Mouse (Mus musculus) neural tube, embryonic 13.5 days (tissue): ENCODE data around the gene A430005L14Rik. TPM values are rescaled to one million over a fixed set of nuclear protein-coding genes. Genes with fewer than 3 reads are reported as not detected.
A peak's percentile ranks its signal among the peaks of the same experiment; 100 is the strongest.

ENCODE experiments used
- ATAC-seq: fragments of 200-750 bp; cut with Nextera tagmentation; 2 replicates; pipeline ENCODE4 v1.8.0; 2017; ENCODE audit warnings: low read depth, mild to moderate bottlenecking, moderate TSS enrichment, moderate library complexity
- H3K27ac ChIP-seq: fragments of 300-500 bp; sonication (generic); replicated peaks from 2 replicates; pipeline ENCODE4 v1.5.1; 2015; ENCODE audit warnings: moderate library complexity, mild to moderate bottlenecking, inconsistent platforms
- H3K27me3 ChIP-seq: fragments of 300-500 bp; sonication (generic); 2 replicates; pipeline ENCODE4 v1.6.1; 2015; ENCODE audit warnings: mild to moderate bottlenecking, inconsistent platforms
- H3K36me3 ChIP-seq: fragments of 300-500 bp; sonication (generic); 2 replicates; pipeline ENCODE4 v1.6.1; 2015; ENCODE audit warnings: mild to moderate bottlenecking, inconsistent platforms
- H3K4me1 ChIP-seq: fragments of 300-500 bp; sonication (generic); replicated peaks from 2 replicates; pipeline ENCODE4 v1.6.1; 2015; ENCODE audit warnings: inconsistent platforms
- H3K4me2 ChIP-seq: fragments of 300-500 bp; sonication (generic); 2 replicates; pipeline ENCODE4 v1.6.1; 2015; ENCODE audit warnings: inconsistent platforms, mild to moderate bottlenecking, moderate library complexity
- H3K4me3 ChIP-seq: fragments of 300-500 bp; sonication (generic); 2 replicates; pipeline ENCODE4 v1.5.1; 2015; ENCODE audit warnings: mild to moderate bottlenecking, inconsistent platforms
- H3K9ac ChIP-seq: fragments of 300-500 bp; sonication (generic); 2 replicates; pipeline ENCODE4 v1.6.1; 2015; ENCODE audit warnings: moderate library complexity, mild to moderate bottlenecking, inconsistent platforms
- H3K9me3 ChIP-seq: fragments of 300-500 bp; sonication (generic); 2 replicates; pipeline ENCODE4 v1.6.1; 2016; ENCODE audit warnings: inconsistent platforms
- WGBS: fragments of 180-500 bp; shearing (Covaris S2); methylation state at CpG from one replicate; pipeline ENCODE4 v1.1.7; 2015; 5-methylcytosine and 5-hydroxymethylcytosine counted together
- polyA plus RNA-seq: library from polyadenylated mRNA; unstranded; fragments of >200 nt; fragmentation: Nextera tagmentation; extraction: Ambion mirVana; gene quantifications from 2 replicates; pipeline ENCODE4 v1.2.1, GENCODE M21; 2015

Gene A430005L14Rik
- polyA plus RNA-seq, 1 experiment from 2014 or later, result 60.9 TPM

DNA sequence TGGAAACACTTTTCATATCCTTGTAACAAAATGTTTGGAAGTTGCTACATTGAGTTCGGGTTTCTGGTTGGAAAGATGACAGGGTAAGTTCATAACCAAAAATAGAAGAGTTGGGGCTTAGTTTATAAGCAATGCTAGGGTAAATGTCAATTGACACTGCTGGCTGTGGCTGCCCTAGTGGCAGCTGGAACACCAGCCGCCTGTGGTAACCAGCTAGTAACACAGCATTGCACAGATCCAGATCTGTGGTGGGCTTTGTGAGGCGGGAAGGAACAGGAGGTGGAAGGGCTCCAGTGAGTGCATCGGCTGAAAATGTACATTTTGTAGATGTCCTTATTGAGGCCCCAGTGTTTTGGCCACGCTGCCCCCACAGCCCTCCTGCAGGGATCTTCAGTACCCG is 18.7 kb downstream of the A430005L14Rik start:
- H3K27ac ChIP-seq, result no peak overlapping the region
- H3K9me3 ChIP-seq, result no peaks in the 10 kb centered on the region
- H3K4me2 ChIP-seq, result peak overlapping the region; percentile 97
- peaks cover 45% of the 10 kb centered on the region for H3K4me1 ChIP-seq
- WGBS, result 41% methylated on average over 6 of the region's 6 CpGs
- H3K27me3 ChIP-seq, result no peaks in the 10 kb centered on the region
- peak overlapping the region; percentile 95 for H3K4me3 ChIP-seq
- H3K36me3 ChIP-seq, result peaks cover 35% of the 10 kb centered on the region
- ATAC-seq, result no peak
- peak overlapping the region; percentile 93 for H3K9ac ChIP-seq

DNA sequence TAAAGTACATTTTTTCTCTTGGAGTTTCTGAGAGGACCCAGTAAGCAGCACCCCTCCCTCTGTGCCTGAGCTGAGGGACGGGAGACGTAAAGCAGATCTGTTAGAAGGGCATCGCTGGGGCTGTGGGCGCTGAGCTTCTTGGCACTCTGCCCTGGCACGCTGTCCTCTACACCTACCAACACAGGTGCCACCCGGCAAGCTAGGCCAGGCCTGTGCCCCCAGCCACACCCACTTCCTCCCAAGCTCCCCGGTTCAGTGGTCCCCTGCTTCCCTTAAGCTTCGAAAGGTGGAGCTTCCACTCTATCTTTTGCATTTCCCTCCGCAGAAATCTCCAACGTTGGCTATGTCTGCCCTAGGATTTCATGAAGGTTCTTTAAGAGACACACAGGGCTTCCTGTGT is 22.2 kb downstream of the A430005L14Rik start:
- no peak for ATAC-seq
- WGBS, result 94% methylated on average over 10 of the region's 10 CpGs
- H3K36me3 ChIP-seq, result peaks cover 59% of the 10 kb centered on the region

DNA sequence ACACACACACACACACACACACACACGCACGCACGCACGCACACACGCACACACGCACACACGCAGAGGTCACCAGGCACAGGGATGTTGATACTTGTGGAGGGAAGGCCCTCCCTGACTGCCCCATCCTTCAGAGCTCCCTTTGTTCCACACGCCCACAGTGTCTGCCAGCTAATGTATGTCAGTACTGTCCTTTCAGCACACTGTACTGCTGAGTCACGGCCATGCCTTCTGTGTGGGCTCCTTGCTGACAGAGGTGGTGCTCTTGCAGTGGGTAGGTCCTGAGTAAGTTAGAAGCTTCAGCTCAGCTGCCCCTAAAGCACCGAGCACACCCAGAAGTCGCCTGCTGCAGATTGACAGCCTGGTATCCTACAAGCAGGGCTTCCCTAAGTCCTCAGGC is 23.4 kb downstream of the A430005L14Rik start:
- ATAC-seq, result no peak
- Histone ChIP-seq H3K9ac (no peak overlapping the region), H3K9me3 (no peaks in the 10 kb centered on the region), H3K4me3 (no peak overlapping the region), H3K4me1 (peaks cover 23% of the 10 kb centered on the region), H3K27me3 (no peaks in the 10 kb centered on the region), H3K27ac (no peak overlapping the region), H3K36me3 (peaks cover 71% of the 10 kb centered on the region), H3K4me2 (no peak overlapping the region)
- 93% methylated on average over 11 of the region's 11 CpGs for WGBS

More for the DNA sequence above, 22.2 kb downstream of the A430005L14Rik start:
- Histone ChIP-seq H3K9ac (no peak overlapping the region), H3K27me3 (no peaks in the 10 kb centered on the region), H3K4me3 (no peak overlapping the region), H3K27ac (no peak overlapping the region), H3K4me1 (peaks cover 27% of the 10 kb centered on the region), H3K9me3 (no peaks in the 10 kb centered on the region), H3K4me2 (no peak overlapping the region)

DNA sequence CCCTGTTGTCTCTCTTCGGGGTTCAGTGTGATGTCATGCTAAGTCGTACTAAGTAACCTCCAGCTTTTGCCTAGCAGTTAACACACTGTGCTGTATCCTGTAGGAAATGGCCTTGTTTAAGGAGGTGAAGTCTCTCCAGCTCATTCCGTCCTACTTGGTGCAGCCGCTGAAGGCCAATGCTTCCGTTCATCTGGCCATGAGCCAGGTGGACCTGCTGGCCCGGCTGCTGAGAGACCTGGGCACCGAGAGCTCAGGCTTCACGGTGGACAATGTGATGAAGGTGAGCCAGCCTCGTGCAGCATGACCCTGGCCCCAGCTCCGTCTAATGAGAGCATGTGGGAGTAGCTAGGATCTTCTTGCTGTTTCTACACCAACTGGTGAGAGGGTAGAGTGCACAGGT is 35.7 kb downstream of the A430005L14Rik start:
- Histone ChIP-seq H3K27ac (no peak overlapping the region), H3K4me2 (no peak overlapping the region), H3K36me3 (peaks cover 97% of the 10 kb centered on the region), H3K27me3 (no peaks in the 10 kb centered on the region), H3K9ac (no peak overlapping the region), H3K4me1 (no peaks in the 10 kb centered on the region), H3K4me3 (no peak overlapping the region), H3K9me3 (no peaks in the 10 kb centered on the region)
- 92% methylated on average over 10 of the region's 10 CpGs for WGBS
- ATAC-seq, result no peak

DNA sequence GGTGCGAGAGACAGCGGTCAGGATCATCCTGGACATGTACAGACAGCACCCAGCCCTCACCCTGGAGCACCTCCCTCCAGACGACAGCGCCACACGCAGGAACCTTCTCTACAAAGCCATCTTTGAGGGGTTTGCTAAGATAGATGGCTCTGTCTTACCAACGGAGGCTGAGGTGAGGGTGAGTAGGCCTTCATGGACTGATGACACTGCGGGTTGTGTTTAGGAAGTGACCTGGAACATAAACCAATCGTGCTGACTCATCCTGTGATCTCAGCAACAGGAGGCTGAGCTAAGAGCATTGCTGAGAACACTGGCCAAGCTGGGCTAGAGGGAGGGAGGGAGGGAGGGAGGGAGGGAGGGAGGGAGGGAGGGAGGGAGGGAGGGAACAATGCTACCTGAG is 36.5 kb downstream of the A430005L14Rik start:
- Histone ChIP-seq H3K4me3 (no peak overlapping the region), H3K4me1 (no peaks in the 10 kb centered on the region), H3K27ac (no peak overlapping the region), H3K4me2 (no peak overlapping the region), H3K36me3 (peaks cover 97% of the 10 kb centered on the region), H3K9me3 (no peaks in the 10 kb centered on the region), H3K27me3 (no peaks in the 10 kb centered on the region), H3K9ac (no peak overlapping the region)
- WGBS, result 93% methylated on average over 8 of the region's 8 CpGs
- ATAC-seq, result no peak

DNA sequence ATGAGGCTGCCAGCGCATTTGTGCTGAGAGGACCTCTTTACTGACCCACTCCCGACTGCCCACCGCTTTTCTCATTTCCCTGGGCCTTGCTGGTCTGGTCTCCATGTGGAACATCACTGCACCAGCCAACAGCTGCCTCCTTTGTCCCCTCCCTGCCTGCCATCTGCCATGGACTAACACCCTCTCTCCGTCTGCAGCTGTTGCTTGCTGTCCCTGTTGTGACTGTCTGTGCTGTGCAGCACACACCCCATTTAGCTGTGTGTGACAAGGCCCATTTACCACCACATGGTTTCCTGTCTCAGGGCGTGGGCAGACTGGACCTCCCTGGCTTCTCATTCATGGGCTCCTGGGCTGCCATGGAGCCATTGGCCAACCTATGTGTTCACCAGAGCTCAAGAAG is 48.5 kb downstream of the A430005L14Rik start:
- H3K4me3 ChIP-seq, result no peak overlapping the region
- 91% methylated on average over 5 of the region's 5 CpGs for WGBS

DNA sequence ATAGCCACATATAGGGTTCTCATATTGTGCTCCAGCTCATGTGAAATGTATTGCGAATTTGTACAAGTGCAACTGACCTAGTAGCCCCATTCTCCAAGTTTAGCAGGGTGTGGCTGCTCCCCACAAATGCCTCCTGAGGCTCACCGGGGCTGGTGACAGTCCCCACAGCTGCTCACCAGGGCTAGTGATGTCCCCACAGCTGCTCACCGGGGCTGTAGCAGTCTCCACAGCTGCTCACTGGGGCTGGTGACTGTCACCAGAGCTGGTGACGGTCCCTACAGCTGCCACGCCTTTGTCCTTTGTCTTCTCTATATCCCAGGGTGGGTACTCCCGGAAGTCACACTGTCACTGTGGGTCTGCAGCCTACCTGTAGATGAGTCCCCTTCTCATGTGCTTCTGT is 49.2 kb downstream of the A430005L14Rik start:
- peaks cover 60% of the 10 kb centered on the region for H3K36me3 ChIP-seq
- WGBS, result 90% methylated on average over 6 of the region's 6 CpGs

More for the DNA sequence above, 48.5 kb downstream of the A430005L14Rik start:
- Histone ChIP-seq H3K9ac (no peak overlapping the region), H3K27ac (no peak overlapping the region), H3K9me3 (no peaks in the 10 kb centered on the region), H3K4me2 (no peak overlapping the region), H3K4me1 (no peaks in the 10 kb centered on the region), H3K36me3 (peaks cover 60% of the 10 kb centered on the region), H3K27me3 (no peaks in the 10 kb centered on the region)
- ATAC-seq, result no peak

DNA sequence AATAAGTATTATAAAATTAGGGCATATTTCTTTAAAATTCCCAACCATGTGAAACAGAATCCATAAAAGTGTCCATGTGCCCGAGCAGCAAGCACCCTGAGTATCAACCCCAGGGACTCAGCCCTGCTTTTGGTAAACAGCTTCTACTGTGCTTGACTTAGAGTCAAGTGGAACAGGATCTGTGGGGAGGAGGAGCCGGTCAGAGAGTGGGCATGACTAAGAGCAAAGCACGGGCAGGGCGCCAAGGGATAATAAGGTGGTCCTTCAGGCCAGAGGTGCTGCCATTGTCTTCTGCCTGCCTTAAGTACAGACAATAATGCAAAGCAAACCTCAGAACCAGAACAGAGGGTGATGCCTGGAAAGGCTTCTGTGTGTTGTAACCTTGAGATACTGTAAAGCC is 50.7 kb downstream of the A430005L14Rik start:
- no peak overlapping the region for H3K27ac ChIP-seq
- H3K4me1 ChIP-seq, result peaks cover 12% of the 10 kb centered on the region
- no peaks in the 10 kb centered on the region for H3K27me3 ChIP-seq
- no peak overlapping the region for H3K4me2 ChIP-seq
- peaks cover 49% of the 10 kb centered on the region for H3K36me3 ChIP-seq
- H3K4me3 ChIP-seq, result no peak overlapping the region
- no peak overlapping the region for H3K9ac ChIP-seq
- H3K9me3 ChIP-seq, result no peaks in the 10 kb centered on the region
- WGBS, result 85% methylated on average over 4 of the region's 4 CpGs
- ATAC-seq, result no peak

More for the DNA sequence above, 49.2 kb downstream of the A430005L14Rik start:
- Histone ChIP-seq H3K4me3 (no peak overlapping the region), H3K27me3 (no peaks in the 10 kb centered on the region), H3K9ac (no peak overlapping the region), H3K4me2 (no peak overlapping the region), H3K4me1 (peaks cover 6% of the 10 kb centered on the region), H3K9me3 (no peaks in the 10 kb centered on the region), H3K27ac (no peak overlapping the region)
- no peak for ATAC-seq

DNA sequence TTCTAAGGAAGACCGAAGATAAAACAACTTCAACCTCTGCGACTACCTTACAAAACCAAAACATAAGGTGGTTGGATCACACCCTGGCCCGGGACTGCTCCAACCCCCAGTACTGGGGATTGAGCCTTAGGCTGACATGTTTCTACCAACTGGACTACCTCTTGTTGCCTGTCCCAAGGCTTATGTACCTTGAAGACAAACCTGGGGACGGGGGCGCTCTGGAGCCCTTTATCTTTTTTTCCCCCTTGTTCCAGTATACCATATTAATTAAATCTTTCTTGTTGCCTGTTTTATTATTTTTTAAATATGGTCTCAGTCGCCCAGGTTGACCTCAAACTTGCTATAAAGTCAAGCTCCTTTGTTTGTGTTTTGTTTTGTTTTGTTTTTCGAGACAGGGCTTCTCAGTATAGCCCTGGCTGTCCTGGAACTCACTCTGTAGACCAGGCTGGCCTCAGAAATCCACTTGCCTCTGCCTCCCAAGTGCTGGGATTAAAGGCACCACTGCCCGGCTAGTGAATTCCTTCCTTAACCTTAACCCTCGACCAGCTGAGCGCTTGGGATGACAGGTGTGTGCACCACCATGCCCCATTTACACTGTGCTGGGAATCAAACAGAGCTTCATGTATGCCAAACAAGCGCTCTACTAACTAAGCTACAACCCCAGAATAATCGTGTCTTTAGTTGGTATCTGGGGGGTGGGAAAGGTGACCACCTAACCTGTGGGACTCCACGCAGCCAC is 54.0 kb downstream of the A430005L14Rik start:
- peak overlapping the region; percentile 65; the same call in 1 of the 2 replicates for H3K27ac ChIP-seq
- peak overlapping the region; percentile 100 for H3K4me2 ChIP-seq
- ATAC-seq, result peak; percentile 48; the same call in 1 of the 2 replicates
- peaks cover 35% of the 10 kb centered on the region for H3K4me1 ChIP-seq
- H3K27me3 ChIP-seq, result no peaks in the 10 kb centered on the region
- peaks cover 36% of the 10 kb centered on the region for H3K36me3 ChIP-seq
- peak overlapping the region; percentile 97 for H3K9ac ChIP-seq
- H3K4me3 ChIP-seq, result peak overlapping the region; percentile 100
- no peaks in the 10 kb centered on the region for H3K9me3 ChIP-seq
- 29% methylated on average over 13 of the region's 13 CpGs for WGBS

Other genes starting within 250 kb of the A430005L14Rik start
- gene Dffb, start 17.9 kb downstream of the A430005L14Rik start, polyA plus RNA-seq, result 10.9 and 12.8 TPM in 2 replicates
- 16.4 and 19.8 TPM in 2 replicates for gene Cep104, start 18.0 kb downstream of the A430005L14Rik start, polyA plus RNA-seq
- 24.0 and 25.2 TPM in 2 replicates for gene Lrrc47, start 54.5 kb downstream of the A430005L14Rik start, polyA plus RNA-seq
- 7.8 and 9.3 TPM in 2 replicates for gene Smim1, start 69.0 kb downstream of the A430005L14Rik start, polyA plus RNA-seq
- not detected in 2 replicates for gene Ccdc27, start 85.4 kb downstream of the A430005L14Rik start, polyA plus RNA-seq
- 0.12 TPM in 1 of 2 replicates, not detected in the other for gene Trp73, start 183.0 kb downstream of the A430005L14Rik start, polyA plus RNA-seq
- 42.5 and 45.2 TPM in 2 replicates for gene Wrap73, start 185.1 kb downstream of the A430005L14Rik start, polyA plus RNA-seq
- gene Tprgl, start 203.4 kb downstream of the A430005L14Rik start, polyA plus RNA-seq, result 178 and 191 TPM in 2 replicates
- 7.4 and 8.8 TPM in 2 replicates for gene Megf6, start 213.5 kb downstream of the A430005L14Rik start, polyA plus RNA-seq